Mouse (Mus musculus): ENCODE measurements at regions not wholly inside any gene's neighbourhood (a gene's known extent, or its start where the extent isn't known, plus 50 kb on each side); places are given as distances from the start of the nearest gene placed in this dataset.

GRCm38 (mm10) chr7:117127728-117128127 is 253.1 kb upstream of the Xylt1 start:
- DNase-seq: no peak

- no peak for DNase-seq
Measured at GRCm38 (mm10) chr7:117134869-117135268, 245.9 kb upstream of the Xylt1 start.

- DNase-seq: no peak
Measured at GRCm38 (mm10) chr7:117138681-117139080, 242.1 kb upstream of the Xylt1 start.

- DNase-seq: peak; percentile 15
Measured at GRCm38 (mm10) chr7:117139245-117139970, 241.4 kb upstream of the Xylt1 start.

- DNase-seq: no peak
Measured at GRCm38 (mm10) chr7:117139971-117140247, 240.9 kb upstream of the Xylt1 start.

GRCm38 (mm10) chr7:117146809-117147208 is 234.0 kb upstream of the Xylt1 start:
- no peak for DNase-seq

- DNase-seq: no peak
Measured at GRCm38 (mm10) chr7:117150355-117150754, 230.4 kb upstream of the Xylt1 start.

- DNase-seq: no peak
Measured at GRCm38 (mm10) chr7:117153826-117154550, 226.8 kb upstream of the Xylt1 start.

GRCm38 (mm10) chr7:117161193-117161908 is 219.4 kb upstream of the Xylt1 start:
- no peak for DNase-seq

- DNase-seq: no peak
Measured at GRCm38 (mm10) chr7:117174811-117175422, 205.9 kb upstream of the Xylt1 start.

- DNase-seq: no peak
Measured at GRCm38 (mm10) chr7:117184011-117184410, 196.8 kb upstream of the Xylt1 start.

- DNase-seq: no peak
Measured at GRCm38 (mm10) chr7:117185891-117186290, 194.9 kb upstream of the Xylt1 start.

GRCm38 (mm10) chr7:117196611-117197010 is 184.2 kb upstream of the Xylt1 start:
- no peak for DNase-seq

GRCm38 (mm10) chr7:117226294-117226693 is 154.5 kb upstream of the Xylt1 start:
- DNase-seq: no peak

- no peak for DNase-seq
Measured at GRCm38 (mm10) chr7:117229619-117230018, 151.2 kb upstream of the Xylt1 start.

GRCm38 (mm10) chr7:117256819-117257218 is 124.0 kb upstream of the Xylt1 start:
- no peak for DNase-seq

- no peak for DNase-seq
Measured at GRCm38 (mm10) chr7:117258557-117258956, 122.2 kb upstream of the Xylt1 start.

GRCm38 (mm10) chr7:117259151-117259550 is 121.6 kb upstream of the Xylt1 start:
- DNase-seq: no peak

- DNase-seq: peak; percentile 2
Measured at GRCm38 (mm10) chr7:117259674-117260294, 121.0 kb upstream of the Xylt1 start.

- no peak for DNase-seq
Measured at GRCm38 (mm10) chr7:117260596-117260995, 120.2 kb upstream of the Xylt1 start.

GRCm38 (mm10) chr7:117263126-117263525 is 117.7 kb upstream of the Xylt1 start:
- no peak for DNase-seq

- no peak for DNase-seq
Measured at GRCm38 (mm10) chr7:117264341-117264740, 116.4 kb upstream of the Xylt1 start.

GRCm38 (mm10) chr7:117268096-117268495 is 112.7 kb upstream of the Xylt1 start:
- no peak for DNase-seq
